Mouse (Mus musculus) stomach, embryonic 14.5 days (tissue): ENCODE measurements around the gene Tgfbr2. TPM values are rescaled to one million over a fixed set of nuclear protein-coding genes. Genes with fewer than 3 reads are reported as not detected.
A peak's percentile ranks its signal among the peaks of the same experiment; 100 is the strongest.

Experiments
- ATAC-seq: fragments of 200-750 bp; cut with Nextera tagmentation; 2 replicates; pipeline ENCODE4 v1.8.0; 2017; ENCODE audit warnings: low read depth, moderate TSS enrichment; ENCODE audit not compliant: insufficient number of reproducible peaks, insufficient read depth, low FRiP score
- H3K27ac ChIP-seq: fragments of 300-500 bp; sonication (generic); 2 replicates; pipeline ENCODE4 v1.5.1; 2014; ENCODE audit warnings: mild to moderate bottlenecking, low read length, moderate library complexity, mixed read lengths
- H3K27me3 ChIP-seq: fragments of 300-500 bp; sonication (generic); 2 replicates; pipeline ENCODE4 v1.6.1; 2014; ENCODE audit warnings: low read length, control low read depth, mixed read lengths; ENCODE audit not compliant: control insufficient read depth, insufficient read depth
- H3K36me3 ChIP-seq: fragments of 300-500 bp; sonication (generic); 2 replicates; pipeline ENCODE4 v1.6.1; 2014; ENCODE audit warnings: mild to moderate bottlenecking, control low read depth, low read length, moderate library complexity, mixed read lengths; ENCODE audit not compliant: control insufficient read depth, insufficient read depth
- H3K4me1 ChIP-seq: fragments of 300-500 bp; sonication (generic); 2 replicates; pipeline ENCODE4 v1.6.1; 2014; ENCODE audit warnings: low read length, control low read depth, mixed read lengths; ENCODE audit not compliant: control insufficient read depth, insufficient read depth
- H3K4me2 ChIP-seq: fragments of 300-500 bp; sonication (generic); replicated peaks from 2 replicates; pipeline ENCODE4 v1.6.1; 2014; ENCODE audit warnings: low read depth, low read length, control low read depth
- H3K4me3 ChIP-seq: fragments of 300-500 bp; sonication (generic); 2 replicates; pipeline ENCODE4 v1.5.1; 2014; ENCODE audit warnings: low read depth, low read length, control low read depth
- H3K9ac ChIP-seq: fragments of 300-500 bp; sonication (generic); replicated peaks from 2 replicates; pipeline ENCODE4 v1.6.1; 2014; ENCODE audit warnings: low read depth, mild to moderate bottlenecking, control low read depth, low read length, moderate library complexity, mixed read lengths
- H3K9me3 ChIP-seq: fragments of 300-500 bp; sonication (generic); 2 replicates; pipeline ENCODE4 v1.6.1; 2016; ENCODE audit warnings: low read depth, low read length, control low read depth; ENCODE audit not compliant: control insufficient read depth
- WGBS: fragments of 180-500 bp; shearing (Covaris S2); extraction: QIAGEN DNeasy Blood & Tissue Kit; methylation state at CpG from one replicate; pipeline ENCODE4 v1.1.7; 2014; 5-methylcytosine and 5-hydroxymethylcytosine counted together
- polyA plus RNA-seq: library from polyadenylated mRNA; unstranded; fragments of >200 nt; fragmentation: Nextera tagmentation; extraction: Ambion mirVana; gene quantifications from 2 replicates; pipeline ENCODE4 v1.2.1, GENCODE M21; 2014

Tgfbr2 gene
- polyA plus RNA-seq: 36.9 and 38.2 TPM in 2 replicates

- Histone ChIP-seq H3K9me3 (no peaks in the 10 kb centered on the region), H3K36me3 (no peaks in the 10 kb centered on the region; the same call in 1 of the 2 replicates), H3K9ac (peak within 1 kb of the TSS; percentile 92), H3K27ac (peak within 1 kb of the TSS; percentile 97), H3K4me3 (peak within 1 kb of the TSS; percentile 87), H3K4me2 (peak within 1 kb of the TSS; percentile 72), H3K4me1 (peaks cover 13% of the 10 kb centered on the region; the same call in 1 of the 2 replicates), H3K27me3 (no peaks in the 10 kb centered on the region)
- ATAC-seq: peak; percentile 81
- WGBS: under 1% methylated on average over 90 of the region's 90 CpGs
Observed at GRCm38 (mm10) chr9:116174481-116175461, at the start of gene Tgfbr2. Tgfbr2 (minus strand) TSS chr9:116175360.

- no peaks in the 10 kb centered on the region for H3K36me3 ChIP-seq
- peak; percentile 56 for ATAC-seq
- no peak overlapping the region for H3K4me2 ChIP-seq
- no peak overlapping the region for H3K9ac ChIP-seq
- H3K4me1 ChIP-seq: peaks cover 11% of the 10 kb centered on the region
- 43% methylated on average over 6 of the region's 6 CpGs for WGBS
- H3K9me3 ChIP-seq: no peaks in the 10 kb centered on the region
- H3K27ac ChIP-seq: no peak overlapping the region
- no peak overlapping the region for H3K4me3 ChIP-seq
- no peaks in the 10 kb centered on the region for H3K27me3 ChIP-seq
Observed at GRCm38 (mm10) chr9:116223368-116223767, 48.2 kb upstream of the Tgfbr2 start.

- 87% methylated on average over 5 of the region's 5 CpGs for WGBS
- H3K4me3 ChIP-seq: no peak overlapping the region
Observed at GRCm38 (mm10) chr9:116222643-116223042, 47.5 kb upstream of the Tgfbr2 start.

GRCm38 (mm10) chr9:116222000-116222399 lies 46.8 kb upstream of the Tgfbr2 start:
- H3K27me3 ChIP-seq: no peaks in the 10 kb centered on the region
- H3K4me2 ChIP-seq: no peak overlapping the region
- no peak overlapping the region for H3K27ac ChIP-seq
- no peak overlapping the region for H3K9ac ChIP-seq
- no peaks in the 10 kb centered on the region for H3K36me3 ChIP-seq
- H3K4me1 ChIP-seq: peaks cover 9% of the 10 kb centered on the region
- 63% methylated on average over 11 of the region's 11 CpGs for WGBS
- no peaks in the 10 kb centered on the region for H3K9me3 ChIP-seq
- no peak overlapping the region for H3K4me3 ChIP-seq
- ATAC-seq: no peak

More at GRCm38 (mm10) chr9:116222643-116223042, 47.5 kb upstream of the Tgfbr2 start:
- Histone ChIP-seq H3K4me2 (no peak overlapping the region), H3K4me1 (peaks cover 11% of the 10 kb centered on the region), H3K9ac (no peak overlapping the region), H3K27me3 (no peaks in the 10 kb centered on the region), H3K27ac (no peak overlapping the region), H3K36me3 (no peaks in the 10 kb centered on the region), H3K9me3 (no peaks in the 10 kb centered on the region)
- no peak for ATAC-seq

GRCm38 (mm10) chr9:116221565-116221964 lies 46.4 kb upstream of the Tgfbr2 start:
- Histone ChIP-seq H3K9ac (no peak overlapping the region), H3K4me1 (peaks cover 9% of the 10 kb centered on the region), H3K4me3 (no peak overlapping the region), H3K4me2 (no peak overlapping the region), H3K27me3 (no peaks in the 10 kb centered on the region), H3K9me3 (no peaks in the 10 kb centered on the region), H3K27ac (no peak overlapping the region), H3K36me3 (no peaks in the 10 kb centered on the region)
- 73% methylated on average over 6 of the region's 6 CpGs for WGBS
- no peak for ATAC-seq

GRCm38 (mm10) chr9:116220616-116221015 lies 45.5 kb upstream of the Tgfbr2 start:
- H3K4me1 ChIP-seq: peaks cover 9% of the 10 kb centered on the region
- 95% methylated on average over 6 of the region's 6 CpGs for WGBS

GRCm38 (mm10) chr9:116220159-116220515 lies 45.0 kb upstream of the Tgfbr2 start:
- ATAC-seq: no peak
- Histone ChIP-seq H3K4me1 (peaks cover 9% of the 10 kb centered on the region), H3K36me3 (no peaks in the 10 kb centered on the region), H3K27me3 (no peaks in the 10 kb centered on the region), H3K9ac (no peak overlapping the region), H3K27ac (no peak overlapping the region), H3K4me3 (no peak overlapping the region), H3K4me2 (no peak overlapping the region), H3K9me3 (no peaks in the 10 kb centered on the region)
- WGBS: 80% methylated on average over 4 of the region's 4 CpGs

More at GRCm38 (mm10) chr9:116220616-116221015, 45.5 kb upstream of the Tgfbr2 start:
- Histone ChIP-seq H3K27ac (no peak overlapping the region), H3K27me3 (no peaks in the 10 kb centered on the region), H3K4me3 (no peak overlapping the region), H3K9ac (no peak overlapping the region), H3K4me2 (no peak overlapping the region), H3K36me3 (no peaks in the 10 kb centered on the region), H3K9me3 (no peaks in the 10 kb centered on the region)
- no peak for ATAC-seq

- peaks cover 9% of the 10 kb centered on the region for H3K4me1 ChIP-seq
- WGBS: 50% methylated on average over 9 of the region's 9 CpGs
- no peaks in the 10 kb centered on the region for H3K36me3 ChIP-seq
- H3K27me3 ChIP-seq: no peaks in the 10 kb centered on the region
- H3K9me3 ChIP-seq: no peaks in the 10 kb centered on the region
- H3K27ac ChIP-seq: peak overlapping the region; percentile 56; the same call in 1 of the 2 replicates
- no peak overlapping the region for H3K4me3 ChIP-seq
- no peak overlapping the region for H3K4me2 ChIP-seq
- H3K9ac ChIP-seq: no peak overlapping the region
- no peak for ATAC-seq
Observed at GRCm38 (mm10) chr9:116219234-116220158, 44.3 kb upstream of the Tgfbr2 start.
